Mouse (Mus musculus) limb, embryonic 10.5 days (tissue): ENCODE data around the gene Igf2bp3. TPM values are rescaled to one million over a fixed set of nuclear protein-coding genes. Genes with fewer than 3 reads are reported as not detected.

ENCODE experiments used
- DNase-seq: peaks from one replicate; pipeline ENCODE4 v3.0.0-alpha.2; 2017; ENCODE audit warnings: low spot score
- H3K27ac ChIP-seq: fragments of 300-500 bp; sonication (generic); 2 replicates; pipeline ENCODE4 v1.5.1; 2016; ENCODE audit warnings: mild to moderate bottlenecking
- H3K27me3 ChIP-seq: fragments of 300-500 bp; sonication (generic); 2 replicates; pipeline ENCODE4 v1.6.1; 2016; ENCODE audit warnings: low read depth, mild to moderate bottlenecking; ENCODE audit not compliant: poor library complexity, severe bottlenecking
- H3K36me3 ChIP-seq: fragments of 300-500 bp; sonication (generic); 2 replicates; pipeline ENCODE4 v1.6.1; 2016; ENCODE audit warnings: mild to moderate bottlenecking, moderate library complexity
- H3K4me1 ChIP-seq: fragments of 300-500 bp; sonication (generic); 2 replicates; pipeline ENCODE4 v1.6.1; 2016
- H3K4me3 ChIP-seq: fragments of 300-500 bp; sonication (generic); 2 replicates; pipeline ENCODE4 v1.5.1; 2016; ENCODE audit warnings: mild to moderate bottlenecking, moderate library complexity
- H3K9me3 ChIP-seq: fragments of 300-500 bp; sonication (generic); replicated peaks from 2 replicates; pipeline ENCODE4 v1.6.1; 2016; ENCODE audit warnings: mild to moderate bottlenecking
- WGBS: fragments of 180-500 bp; shearing (Covaris S2); methylation state at CpG from one replicate; pipeline ENCODE4 v1.1.7; 2016; 5-methylcytosine and 5-hydroxymethylcytosine counted together
- polyA plus RNA-seq: library from polyadenylated mRNA; unstranded; fragments of >200 nt; fragmentation: Nextera tagmentation; extraction: Ambion mirVana; gene quantifications from 2 replicates; pipeline ENCODE4 v1.2.1, GENCODE M21; 2016

Gene Igf2bp3
- polyA plus RNA-seq, 1 experiment from 2014 or later: 148 TPM

DNA sequence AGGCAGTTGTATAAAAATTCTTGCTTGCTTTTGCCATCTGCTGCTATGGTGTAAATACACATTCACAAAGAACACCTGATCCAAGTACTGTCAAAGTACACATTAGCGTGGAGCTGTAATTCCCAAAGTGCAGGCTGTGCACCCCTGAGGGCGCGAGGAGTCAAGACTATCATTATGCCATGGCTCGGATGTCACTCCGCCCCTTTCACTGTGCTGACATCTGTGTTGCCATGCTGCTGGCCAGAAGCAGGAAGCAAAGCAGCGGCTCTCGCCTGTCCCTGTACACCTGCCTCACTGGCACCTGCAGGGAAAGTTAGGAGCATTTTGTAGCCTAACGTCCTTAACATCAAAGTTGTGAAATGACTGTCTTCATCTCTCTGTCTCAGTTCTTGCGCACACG lies 19.6 kb downstream of the Igf2bp3 start:
- no peaks in the 10 kb centered on the region for H3K27me3 ChIP-seq
- WGBS: 84% methylated on average over 10 of the region's 10 CpGs
- peaks cover 81% of the 10 kb centered on the region for H3K36me3 ChIP-seq
- no peak overlapping the region for H3K4me3 ChIP-seq
- H3K27ac ChIP-seq: no peak overlapping the region
- no peaks in the 10 kb centered on the region for H3K4me1 ChIP-seq
- DNase-seq: no peak
- H3K9me3 ChIP-seq: no peaks in the 10 kb centered on the region

DNA sequence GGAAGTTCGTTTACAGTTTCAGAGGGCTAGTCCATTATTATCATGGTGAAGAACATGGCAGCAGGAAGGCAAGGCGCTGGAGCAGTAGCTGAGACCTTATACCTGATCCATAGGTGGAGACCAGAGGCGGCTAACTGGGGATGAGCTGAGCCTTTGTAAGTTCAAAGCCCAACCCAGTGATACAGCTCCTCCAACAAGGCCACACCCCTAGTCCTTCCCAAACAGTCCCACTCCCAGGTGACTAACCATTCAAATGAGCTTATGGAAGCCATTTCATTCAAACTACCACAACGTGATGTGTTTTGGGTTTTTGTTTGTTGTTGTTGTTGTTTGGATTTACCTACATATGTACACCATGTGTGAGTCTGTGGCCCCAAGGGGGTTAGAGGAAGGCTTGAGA lies 20.2 kb downstream of the Igf2bp3 start:
- H3K27ac ChIP-seq: no peak overlapping the region
- no peaks in the 10 kb centered on the region for H3K4me1 ChIP-seq
- H3K4me3 ChIP-seq: no peak overlapping the region
- 94% methylated on average over 4 of the region's 4 CpGs for WGBS
- no peak for DNase-seq
- no peaks in the 10 kb centered on the region for H3K9me3 ChIP-seq
- peaks cover 84% of the 10 kb centered on the region for H3K36me3 ChIP-seq
- no peaks in the 10 kb centered on the region for H3K27me3 ChIP-seq

DNA sequence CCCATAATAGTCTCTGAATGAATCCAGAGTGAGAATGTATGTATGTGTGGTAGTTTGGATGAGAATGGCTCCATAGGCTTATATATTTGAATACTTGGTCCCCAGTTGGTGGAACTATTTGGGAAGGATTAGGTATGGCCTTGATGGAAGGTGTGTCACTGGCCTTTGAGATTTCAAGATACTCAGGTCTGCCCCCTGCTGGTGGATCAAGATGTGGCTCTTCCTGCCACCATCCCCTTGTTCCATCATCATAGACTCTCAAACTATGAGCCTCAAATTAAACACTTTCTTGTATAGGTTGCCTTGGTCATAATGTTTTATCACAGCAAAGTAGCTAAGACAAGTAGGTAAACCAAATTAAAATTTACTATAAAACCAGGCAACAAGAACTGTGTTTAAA lies 25.4 kb downstream of the Igf2bp3 start:
- Histone ChIP-seq H3K36me3 (peaks cover 60% of the 10 kb centered on the region), H3K4me1 (peaks cover 6% of the 10 kb centered on the region; the same call in 1 of the 2 replicates), H3K4me3 (no peak overlapping the region), H3K27me3 (no peaks in the 10 kb centered on the region), H3K27ac (no peak overlapping the region), H3K9me3 (no peaks in the 10 kb centered on the region)
- DNase-seq: no peak

DNA sequence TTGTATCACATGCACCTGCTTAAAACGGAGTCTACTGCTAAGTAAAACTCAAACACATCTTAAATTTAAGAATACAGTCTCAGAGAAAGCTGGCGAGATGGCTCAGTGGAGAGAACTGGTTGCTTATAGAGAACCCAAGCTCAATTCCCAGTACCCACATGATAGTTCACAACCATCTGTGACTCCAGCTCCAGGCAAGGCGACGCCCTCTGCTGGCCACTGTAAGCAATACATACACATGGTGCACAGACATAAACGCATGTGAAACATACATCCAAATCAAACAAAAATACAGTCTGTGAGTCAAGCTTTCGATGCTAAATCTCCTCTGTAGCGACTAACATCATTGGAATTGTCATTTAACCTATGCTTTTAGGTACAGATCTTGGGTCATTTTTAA lies 27.5 kb downstream of the Igf2bp3 start:
- H3K36me3 ChIP-seq: peaks cover 52% of the 10 kb centered on the region
- DNase-seq: no peak
- no peak overlapping the region for H3K27ac ChIP-seq
- 86% methylated on average over 7 of the region's 7 CpGs for WGBS
- peaks cover 6% of the 10 kb centered on the region; the same call in 1 of the 2 replicates for H3K4me1 ChIP-seq
- H3K4me3 ChIP-seq: no peak overlapping the region
- H3K27me3 ChIP-seq: no peaks in the 10 kb centered on the region
- no peaks in the 10 kb centered on the region for H3K9me3 ChIP-seq

DNA sequence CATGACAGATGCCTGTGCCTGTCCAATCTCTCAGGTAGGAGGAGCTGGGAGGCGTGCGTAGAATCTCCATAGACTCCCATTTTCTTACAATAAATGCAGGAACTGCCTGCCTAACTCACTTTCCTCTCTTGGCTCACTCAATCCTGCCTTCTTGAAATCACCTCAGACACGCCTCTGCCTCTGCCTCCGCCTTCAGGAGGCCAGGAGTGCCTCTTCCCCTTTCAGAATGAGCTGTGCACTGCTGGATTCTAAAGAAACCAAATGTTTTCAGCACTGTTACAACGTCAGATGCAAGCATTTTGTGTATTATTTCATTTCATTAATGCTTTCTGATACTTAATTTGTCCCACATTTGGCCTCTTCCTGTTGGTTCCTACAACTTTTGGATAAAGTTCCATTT lies 38.7 kb downstream of the Igf2bp3 start:
- Histone ChIP-seq H3K4me3 (no peak overlapping the region), H3K27me3 (no peaks in the 10 kb centered on the region), H3K36me3 (no peaks in the 10 kb centered on the region), H3K27ac (no peak overlapping the region), H3K9me3 (no peaks in the 10 kb centered on the region), H3K4me1 (peaks cover 5% of the 10 kb centered on the region; the same call in 1 of the 2 replicates)
- WGBS: 85% methylated on average over 5 of the region's 5 CpGs
- DNase-seq: no peak

DNA sequence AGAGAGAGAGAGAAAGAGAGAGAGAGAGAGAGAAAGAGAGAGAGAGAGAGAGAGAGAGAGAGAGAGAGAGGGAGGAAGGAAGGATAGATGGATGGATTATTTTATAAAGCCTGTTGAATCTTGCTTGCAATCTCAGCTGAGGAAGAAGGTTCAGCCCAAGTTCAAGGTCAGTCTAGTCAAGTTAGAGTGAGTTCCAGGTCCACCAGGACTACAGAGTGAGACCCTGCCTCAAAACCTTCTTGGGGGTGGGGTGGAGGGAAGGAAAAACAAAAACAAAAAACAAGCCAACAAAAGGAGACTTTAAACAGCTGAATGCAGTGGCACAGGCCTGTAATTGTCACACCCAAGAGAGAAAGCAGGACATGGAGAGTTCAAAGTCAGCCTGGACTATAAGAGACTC lies 40.1 kb downstream of the Igf2bp3 start:
- H3K4me1 ChIP-seq: peaks cover 5% of the 10 kb centered on the region; the same call in 1 of the 2 replicates
- no peak overlapping the region for H3K27ac ChIP-seq
- H3K9me3 ChIP-seq: no peaks in the 10 kb centered on the region
- DNase-seq: no peak
- no peaks in the 10 kb centered on the region for H3K36me3 ChIP-seq
- no peaks in the 10 kb centered on the region for H3K27me3 ChIP-seq
- H3K4me3 ChIP-seq: no peak overlapping the region

DNA sequence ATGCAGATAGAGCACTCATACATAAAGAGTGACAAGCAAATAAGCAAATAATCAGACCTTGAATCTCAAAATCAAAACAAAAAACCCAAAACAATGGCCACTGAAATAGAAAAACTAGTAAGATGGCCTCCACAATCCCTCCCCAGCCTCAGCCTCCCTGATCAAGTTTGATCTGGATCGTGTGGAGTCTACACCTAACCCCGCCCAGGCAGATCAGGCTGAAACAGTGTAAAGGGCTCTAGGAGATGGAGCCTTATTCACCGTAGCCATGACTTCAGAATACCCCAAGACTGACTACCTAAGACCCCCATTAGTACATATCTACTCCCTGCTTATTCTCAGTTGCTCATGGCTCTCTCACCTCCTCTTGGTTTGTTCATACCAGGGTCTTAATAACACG lies 41.1 kb downstream of the Igf2bp3 start:
- peaks cover 12% of the 10 kb centered on the region; the same call in 1 of the 2 replicates for H3K4me1 ChIP-seq
- H3K9me3 ChIP-seq: no peaks in the 10 kb centered on the region
- no peaks in the 10 kb centered on the region for H3K27me3 ChIP-seq
- no peak overlapping the region for H3K27ac ChIP-seq
- no peak for DNase-seq
- H3K4me3 ChIP-seq: no peak overlapping the region
- 93% methylated on average over 4 of the region's 4 CpGs for WGBS
- no peaks in the 10 kb centered on the region for H3K36me3 ChIP-seq

DNA sequence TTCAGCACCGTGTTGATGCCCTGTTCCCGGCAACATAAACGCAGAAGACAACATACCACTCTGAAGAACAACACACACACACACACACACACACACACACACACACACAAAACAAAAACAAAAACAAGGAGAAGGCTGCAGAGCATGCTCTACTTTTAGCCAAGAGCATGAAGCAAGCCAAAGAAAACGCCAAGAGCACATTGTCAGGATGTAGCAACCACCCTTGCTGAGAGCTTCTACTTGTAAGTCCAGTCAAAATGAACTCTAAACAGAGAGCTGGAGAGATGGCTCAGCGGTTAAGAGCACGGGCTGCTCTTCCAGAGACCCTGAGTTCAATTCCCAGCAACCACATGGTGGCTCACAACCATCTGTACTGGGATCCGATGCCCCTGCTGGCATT lies 41.5 kb downstream of the Igf2bp3 start:
- Histone ChIP-seq H3K27me3 (no peaks in the 10 kb centered on the region), H3K27ac (no peak overlapping the region), H3K9me3 (no peaks in the 10 kb centered on the region), H3K4me1 (peaks cover 13% of the 10 kb centered on the region; the same call in 1 of the 2 replicates), H3K4me3 (no peak overlapping the region), H3K36me3 (no peaks in the 10 kb centered on the region)
- DNase-seq: no peak
- WGBS: 87% methylated on average over 7 of the region's 7 CpGs

DNA sequence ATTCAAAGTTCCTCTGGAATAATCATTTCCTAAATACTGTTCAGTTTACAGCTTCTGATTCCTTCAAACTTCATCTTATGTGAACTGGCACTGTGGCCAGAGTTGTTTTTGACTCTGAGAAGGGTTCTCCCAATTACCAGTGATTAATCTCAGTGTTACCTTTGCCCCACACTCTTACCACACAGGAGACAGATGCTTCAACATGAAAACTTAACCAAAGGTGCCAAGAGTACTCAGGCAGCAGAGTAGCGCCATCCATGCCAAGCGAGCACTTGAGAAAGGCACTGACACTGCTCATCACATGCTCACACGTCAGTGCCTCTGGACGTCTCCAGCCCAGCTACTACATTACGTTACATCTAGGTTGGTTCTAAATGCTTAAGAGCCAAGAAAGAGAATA lies 43.5 kb downstream of the Igf2bp3 start:
- Histone ChIP-seq H3K27me3 (no peaks in the 10 kb centered on the region), H3K9me3 (no peaks in the 10 kb centered on the region), H3K4me1 (peaks cover 13% of the 10 kb centered on the region; the same call in 1 of the 2 replicates), H3K27ac (no peak overlapping the region), H3K36me3 (peaks cover 6% of the 10 kb centered on the region), H3K4me3 (no peak overlapping the region)
- 91% methylated on average over 5 of the region's 5 CpGs for WGBS
- DNase-seq: no peak

DNA sequence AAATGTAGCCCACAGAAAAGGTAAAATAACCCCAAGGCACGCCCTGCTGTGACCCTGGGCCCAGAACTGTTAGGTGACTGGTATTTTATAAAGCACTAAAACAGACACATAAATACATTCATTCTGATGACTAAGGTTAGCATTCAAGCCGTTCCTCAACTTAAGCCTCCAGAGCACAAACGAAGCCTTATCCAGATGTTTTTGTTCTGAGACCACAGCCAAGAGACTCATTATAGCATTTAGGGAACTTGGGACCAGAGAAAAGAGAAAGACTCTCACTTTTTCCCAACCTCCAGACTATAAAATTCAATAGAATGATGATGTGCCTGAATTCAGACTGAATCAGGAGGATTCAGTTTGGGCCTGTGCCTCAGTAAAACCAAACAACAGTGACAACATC lies 46.1 kb downstream of the Igf2bp3 start:
- no peak overlapping the region for H3K4me3 ChIP-seq
- H3K36me3 ChIP-seq: peaks cover 27% of the 10 kb centered on the region
- no peaks in the 10 kb centered on the region for H3K9me3 ChIP-seq
- H3K27me3 ChIP-seq: no peaks in the 10 kb centered on the region
- 72% methylated on average over 3 of the region's 3 CpGs for WGBS
- no peak overlapping the region for H3K27ac ChIP-seq
- no peak for DNase-seq
- peaks cover 19% of the 10 kb centered on the region for H3K4me1 ChIP-seq

DNA sequence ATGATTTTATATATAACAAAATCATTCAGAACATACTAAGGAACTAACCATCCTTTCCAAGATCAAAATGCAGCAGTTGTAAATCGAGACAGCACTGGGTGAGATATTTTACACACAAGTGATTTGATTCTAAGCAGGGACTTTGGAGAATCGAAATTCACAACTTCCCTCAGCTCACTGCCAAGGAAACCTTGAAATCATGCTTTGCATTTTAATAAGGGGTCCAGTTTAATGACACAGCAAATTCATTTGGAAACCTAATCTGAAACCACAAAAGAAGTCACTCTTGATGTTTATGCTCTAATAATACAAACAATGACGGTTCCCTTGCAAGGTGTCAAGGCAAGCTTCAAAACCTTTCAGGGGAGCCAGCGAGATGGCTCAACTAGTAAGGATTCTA lies 47.4 kb downstream of the Igf2bp3 start:
- no peak for DNase-seq
- no peaks in the 10 kb centered on the region for H3K9me3 ChIP-seq
- WGBS: 83% methylated on average over 4 of the region's 4 CpGs
- H3K27ac ChIP-seq: no peak overlapping the region
- peaks cover 32% of the 10 kb centered on the region for H3K36me3 ChIP-seq
- H3K4me1 ChIP-seq: peaks cover 14% of the 10 kb centered on the region
- no peak overlapping the region for H3K4me3 ChIP-seq
- H3K27me3 ChIP-seq: no peaks in the 10 kb centered on the region

DNA sequence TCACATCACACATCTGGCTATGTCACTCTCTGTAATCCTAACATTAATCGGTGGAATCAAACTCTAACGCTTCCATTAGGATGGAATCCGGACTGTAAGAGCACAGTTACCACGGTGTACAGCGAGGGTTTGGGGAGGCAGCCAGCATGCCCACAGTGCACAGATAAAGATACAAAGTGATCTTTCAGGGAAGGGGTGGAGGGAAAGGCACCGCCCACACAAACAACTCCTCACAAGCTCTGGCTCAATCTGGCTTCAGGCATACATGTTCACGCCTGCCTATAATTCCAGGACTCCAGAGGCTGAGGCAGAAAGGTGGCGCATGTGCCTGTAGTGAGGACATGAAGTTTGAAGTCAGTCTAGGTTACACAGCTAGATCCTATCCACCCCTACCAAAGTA lies 48.4 kb downstream of the Igf2bp3 start:
- Histone ChIP-seq H3K4me1 (peaks cover 14% of the 10 kb centered on the region), H3K9me3 (no peaks in the 10 kb centered on the region), H3K4me3 (no peak overlapping the region), H3K27me3 (no peaks in the 10 kb centered on the region), H3K27ac (no peak overlapping the region), H3K36me3 (peaks cover 32% of the 10 kb centered on the region)
- WGBS: 93% methylated on average over 8 of the region's 8 CpGs
- no peak for DNase-seq

DNA sequence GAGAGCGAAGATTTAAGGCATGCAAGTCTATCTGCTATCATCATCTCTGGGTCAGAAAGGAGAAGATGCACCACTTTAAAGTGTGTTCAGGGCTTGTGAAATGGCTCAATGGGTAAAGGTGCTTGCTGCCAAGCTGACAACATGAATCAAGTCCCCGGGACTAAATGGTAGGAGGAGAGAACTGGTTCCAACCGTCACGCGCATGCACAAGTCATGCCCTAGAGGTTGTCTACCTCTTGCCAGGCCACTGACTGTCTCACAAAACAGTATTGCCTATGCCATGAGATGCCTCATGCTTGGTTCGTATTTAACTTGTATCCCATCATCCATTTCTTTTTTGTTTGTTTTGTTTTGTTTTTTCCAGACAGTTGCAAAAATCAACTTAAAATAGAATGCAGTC lies 48.9 kb downstream of the Igf2bp3 start:
- peaks cover 14% of the 10 kb centered on the region for H3K4me1 ChIP-seq
- DNase-seq: no peak
- H3K27ac ChIP-seq: no peak overlapping the region
- no peaks in the 10 kb centered on the region for H3K27me3 ChIP-seq
- H3K4me3 ChIP-seq: no peak overlapping the region
- peaks cover 32% of the 10 kb centered on the region for H3K36me3 ChIP-seq
- 93% methylated on average over 6 of the region's 6 CpGs for WGBS
- H3K9me3 ChIP-seq: no peaks in the 10 kb centered on the region

DNA sequence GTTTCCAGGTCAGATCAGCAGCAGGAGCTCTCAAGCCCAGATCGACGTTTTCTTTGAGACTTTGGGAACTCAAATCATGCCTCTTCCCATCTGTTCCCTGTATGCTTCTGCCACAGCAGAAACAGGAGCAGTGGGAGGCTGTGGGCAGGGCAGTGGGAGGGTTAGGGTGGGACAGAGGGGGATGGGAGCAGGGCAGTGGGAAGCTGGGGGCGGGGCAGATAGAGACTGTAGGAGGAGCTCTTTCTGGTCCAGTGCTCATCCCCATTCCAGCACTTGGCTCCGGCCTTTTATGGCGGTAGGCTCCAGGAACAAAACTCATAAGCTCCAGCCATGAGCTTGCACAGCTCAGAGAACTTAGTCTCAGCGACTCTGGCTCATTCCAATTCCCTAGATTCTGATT lies 49.7 kb downstream of the Igf2bp3 start:
- peaks cover 14% of the 10 kb centered on the region for H3K4me1 ChIP-seq
- 53% methylated on average over 6 of the region's 6 CpGs for WGBS
- no peak overlapping the region for H3K4me3 ChIP-seq
- no peak overlapping the region for H3K27ac ChIP-seq
- H3K36me3 ChIP-seq: peaks cover 32% of the 10 kb centered on the region
- no peaks in the 10 kb centered on the region for H3K9me3 ChIP-seq
- no peaks in the 10 kb centered on the region for H3K27me3 ChIP-seq
- DNase-seq: no peak
